In the genomic region with DNA sequence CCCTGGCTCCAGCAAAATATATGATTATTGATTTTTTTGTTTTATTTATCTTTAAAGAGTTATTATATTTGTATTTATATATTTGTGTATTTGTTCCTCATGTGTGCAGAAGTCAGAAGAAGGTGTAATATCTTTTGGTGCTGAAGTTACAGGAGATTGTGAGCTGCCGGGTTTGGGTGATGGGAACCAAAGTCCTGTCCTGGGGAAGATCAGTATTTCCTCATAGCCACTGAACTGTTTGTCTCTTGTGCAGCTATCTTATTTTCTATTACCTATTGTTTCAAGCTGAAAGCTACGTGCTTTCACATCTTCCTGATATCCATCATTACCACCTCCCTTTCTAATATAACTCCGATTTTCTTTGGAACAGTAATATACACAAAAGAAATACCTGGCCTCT, we compare ENCODE assay signal across 10 mouse cellular contexts. TPM values are rescaled to one million over a fixed set of nuclear protein-coding genes. Genes with fewer than 3 reads are reported as not detected.
DNase-seq lines count a peak whose midpoint lies in the region; ATAC-seq and TF ChIP-seq lines count a peak whose summit lies in the region.
"Had no signal": no experiment of that assay in that cellular context is flagged by ENCODE, and none has a peak within 500 bp of the region (broad histone marks: within the 10 kb centered on the region; RNA-seq: fewer than 3 reads in every experiment).

No protein-coding gene starts in this region.

- peak; percentile 31 for ATAC-seq in forebrain, embryonic 13.5 days
- no peak for ATAC-seq in liver, embryonic 14.5 days (ENCODE audit: insufficient read depth)
- no peak for ATAC-seq in CD4-positive, CD25-positive, alpha-beta regulatory T cell, adult 4 months

- 0 out of 2 replicates have a peak, but pooled peaks cover 3% of the 10 kb centered on the region for H3K79me2 ChIP-seq in heart, adult 2 months (replicated peaks; ENCODE audit: control insufficient read depth, insufficient read depth, low read length)

- peak overlapping the region; percentile 90 for H3K27ac ChIP-seq in heart, adult 2 months
- H3K27ac ChIP-seq in forebrain, embryonic 13.5 days, result no peak overlapping the region
- no peak overlapping the region for H3K27ac ChIP-seq in liver, embryonic 14.5 days

- no peaks in the 10 kb centered on the region for H3K4me1 ChIP-seq in heart, adult 2 months (ENCODE audit: control insufficient read depth, insufficient read depth, low read length)
- peaks cover 14% of the 10 kb centered on the region for H3K4me1 ChIP-seq in forebrain, embryonic 13.5 days
- H3K4me1 ChIP-seq in liver, embryonic 14.5 days (replicated peaks; ENCODE audit: control insufficient read depth in 2 of 2, insufficient read depth in 2 of 2, low read length in 1 of 2), result peaks cover 6 to 8% of the 10 kb centered on the region in 2 experiments

- H3K27me3 ChIP-seq in heart, adult 2 months (ENCODE audit: control insufficient read depth, insufficient read depth, low read length), result no peaks in the 10 kb centered on the region
- H3K27me3 ChIP-seq in forebrain, embryonic 13.5 days, result peaks cover 10% of the 10 kb centered on the region
- H3K27me3 ChIP-seq in liver, embryonic 14.5 days (ENCODE audit: control insufficient read depth, insufficient read depth, low read length), result no peaks in the 10 kb centered on the region; the same call in 1 of the 2 replicates

- TF ChIP-seq POLR2A in heart, adult 2 months (IDR thresholded peaks at IDR 0.05; ENCODE audit: insufficient read depth, low read depth, low read length), result no peak

- no peak for DNase-seq in heart, adult 2 months
- no peak for DNase-seq in heart, postnatal 36 days
- peak; percentile 19 for DNase-seq in 3T3-L1 (ENCODE audit: low read depth, low spot score)
- no peak for DNase-seq in liver, embryonic 14.5 days (ENCODE audit: low read depth in 3 of 3, low spot score in 3 of 3)
- DNase-seq in urinary bladder, postnatal 10 days (ENCODE audit: low spot score), result no peak
- DNase-seq in cerebellum, postnatal 14 days, result no peak

- no peak for TF ChIP-seq CTCF in heart, adult 2 months (IDR thresholded peaks at IDR 0.05)
- no peak for TF ChIP-seq CTCF in liver, embryonic 14.5 days (IDR thresholded peaks at IDR 0.05; ENCODE audit: low read depth)

- no peak overlapping the region for H3K9ac ChIP-seq in heart, adult 2 months (ENCODE audit: low read depth, low read length)
- peak overlapping the region; percentile 92; the same call in 1 of the 2 replicates for H3K9ac ChIP-seq in forebrain, embryonic 13.5 days
- H3K9ac ChIP-seq in liver, embryonic 14.5 days (replicated peaks), result no peak overlapping the region

- WGBS in heart, adult 2 months, result 67% methylated on average over 3 of the region's 3 CpGs
- 81% methylated on average over 3 of the region's 3 CpGs for WGBS in forebrain, embryonic 13.5 days
- 68% methylated on average over 3 of the region's 3 CpGs for WGBS in liver, embryonic 14.5 days (ENCODE audit: insufficient replicate concordance)

- H3K4me2 ChIP-seq in forebrain, embryonic 13.5 days, result peak overlapping the region; percentile 86
- peak overlapping the region; percentile 86 for H3K4me2 ChIP-seq in liver, embryonic 14.5 days (ENCODE audit: low read depth)

- no peak for TF ChIP-seq EP300 in heart, adult 2 months (IDR thresholded peaks at IDR 0.05; ENCODE audit: insufficient read depth, low read depth, low read length)
- TF ChIP-seq EP300 in liver, embryonic 14.5 days (IDR thresholded peaks at IDR 0.05; ENCODE audit: low read depth), result no peak

- H3K36me3 ChIP-seq in heart, adult 2 months (ENCODE audit: control insufficient read depth, insufficient read depth, low read length), result no peaks in the 10 kb centered on the region
- H3K36me3 ChIP-seq in forebrain, embryonic 13.5 days (ENCODE audit: poor library complexity, severe bottlenecking), result peaks cover 11% of the 10 kb centered on the region
- H3K36me3 ChIP-seq in liver, embryonic 14.5 days (replicated peaks; ENCODE audit: control insufficient read depth, insufficient read depth, low read depth), result peaks cover 9% of the 10 kb centered on the region

- intact Hi-C loops in heart, adult 2 months (cut with DNase I), result no loop called here
- intact Hi-C loops in heart, postnatal 36 days (cut with DNase I), result no loop called here

- H3K9me3 ChIP-seq in forebrain, embryonic 13.5 days (replicated peaks), result no peaks in the 10 kb centered on the region
- H3K9me3 ChIP-seq in liver, embryonic 14.5 days (ENCODE audit: control insufficient read depth, low read length), result no peaks in the 10 kb centered on the region

- H3K4me3 ChIP-seq in heart, adult 2 months, result peak overlapping the region; percentile 86
- peak overlapping the region; percentile 83 for H3K4me3 ChIP-seq in forebrain, embryonic 13.5 days
- peak overlapping the region; percentile 83 to 85; a peak in 3 of 4 replicates for H3K4me3 ChIP-seq in liver, embryonic 14.5 days (ENCODE audit: insufficient read depth in 1 of 2, low read depth in 2 of 2, low read length in 2 of 2)

RNA-seq across cellular contexts. Expression of gene Uhmk1, which starts 0.4 kb away (rescaled TPM):
- total RNA-seq in heart, adult 2 months (2021), result 10 to 100 TPM; 21.7 to 23.4 TPM
- 6.5 and 14.9 TPM in 2 replicates for polyA plus RNA-seq in heart, adult 2 months (2012; rRNA removed)
- total RNA-seq in heart, postnatal 36 days (2021), result 10 to 100 TPM; 18.1 to 19.2 TPM
- polyA plus RNA-seq in forebrain, embryonic 13.5 days (2015; fragmentation: Nextera tagmentation; extraction: Ambion mirVana), result 6.1 and 6.9 TPM in 2 replicates
- polyA plus RNA-seq in liver, embryonic 14.5 days (2012; rRNA removed), result 7.6 and 9.3 TPM in 2 replicates
- 8.4 and 9.5 TPM in 2 replicates for polyA plus RNA-seq in liver, embryonic 14.5 days (2014; fragmentation: Nextera tagmentation; extraction: Ambion mirVana)
- 10 to 100 TPM in 1 of 2 experiments, 1 to 10 TPM in 1; 10.0 to 12.1 TPM for polyA plus RNA-seq in CD4-positive, CD25-positive, alpha-beta regulatory T cell, adult 4 months (2017; shearing (Covaris generic))

RNA-seq across cellular contexts. Expression of gene Sh2d1b2, which starts 17.0 kb away (rescaled TPM):
- total RNA-seq in heart, adult 2 months (2021), result not detected
- not detected in 2 replicates for polyA plus RNA-seq in heart, adult 2 months (2012; rRNA removed)
- total RNA-seq in heart, postnatal 36 days (2021), result not detected
- polyA plus RNA-seq in forebrain, embryonic 13.5 days (2015; fragmentation: Nextera tagmentation; extraction: Ambion mirVana), result not detected in 2 replicates
- not detected in 2 replicates for polyA plus RNA-seq in liver, embryonic 14.5 days (2012; rRNA removed)
- polyA plus RNA-seq in liver, embryonic 14.5 days (2014; fragmentation: Nextera tagmentation; extraction: Ambion mirVana), result not detected in 2 replicates
- not detected for polyA plus RNA-seq in CD4-positive, CD25-positive, alpha-beta regulatory T cell, adult 4 months (2017; shearing (Covaris generic))
- total RNA-seq: layer of hippocampus, postnatal 10 days had no signal
- polyA plus RNA-seq: small intestine, adult 2 months had no signal

RNA-seq across cellular contexts. Expression of gene Uap1, which starts 40.8 kb away (rescaled TPM):
- total RNA-seq in heart, adult 2 months (2021), result 10 to 100 TPM; 51.6 to 55.2 TPM
- 21.6 and 39.9 TPM in 2 replicates for polyA plus RNA-seq in heart, adult 2 months (2012; rRNA removed)
- 10 to 100 TPM; 52.6 to 65.2 TPM for total RNA-seq in heart, postnatal 36 days (2021)
- polyA plus RNA-seq in forebrain, embryonic 13.5 days (2015; fragmentation: Nextera tagmentation; extraction: Ambion mirVana), result 51.6 and 52.4 TPM in 2 replicates
- polyA plus RNA-seq in liver, embryonic 14.5 days (2012; rRNA removed), result 10.6 and 15.6 TPM in 2 replicates
- polyA plus RNA-seq in liver, embryonic 14.5 days (2014; fragmentation: Nextera tagmentation; extraction: Ambion mirVana), result 32.1 and 34.9 TPM in 2 replicates
- polyA plus RNA-seq in CD4-positive, CD25-positive, alpha-beta regulatory T cell, adult 4 months (2017; shearing (Covaris generic)), result 10 to 100 TPM; 12.9 to 18.1 TPM
